Mouse (Mus musculus) hindbrain, embryonic 11.5 days (tissue): ENCODE measurements around the gene Cd79a. TPM values are rescaled to one million over a fixed set of nuclear protein-coding genes. Genes with fewer than 3 reads are reported as not detected.

ENCODE experiments used
- ATAC-seq: fragments of 200-750 bp; cut with Nextera tagmentation; 2 replicates; pipeline ENCODE4 v1.8.0; 2017; ENCODE audit warnings: mild to moderate bottlenecking, moderate TSS enrichment, moderate library complexity; ENCODE audit not compliant: low FRiP score
- DNase-seq: peaks from one replicate; pipeline ENCODE4 v3.0.0-alpha.2; 2015; ENCODE audit warnings: low spot score
- H3K27ac ChIP-seq: fragments of 300-500 bp; sonication (generic); 2 replicates; pipeline ENCODE4 v1.5.1; 2014; ENCODE audit warnings: mild to moderate bottlenecking, low read depth, low read length
- H3K27me3 ChIP-seq: fragments of 300-500 bp; sonication (generic); 2 replicates; pipeline ENCODE4 v1.6.1; 2014; ENCODE audit warnings: mild to moderate bottlenecking, low read length, moderate library complexity, mixed read lengths; ENCODE audit not compliant: control insufficient read depth, insufficient read depth
- H3K36me3 ChIP-seq: fragments of 300-500 bp; sonication (generic); 2 replicates; pipeline ENCODE4 v1.6.1; 2014; ENCODE audit warnings: mild to moderate bottlenecking, low read length, moderate library complexity, mixed read lengths; ENCODE audit not compliant: control insufficient read depth, insufficient read depth
- H3K4me1 ChIP-seq: fragments of 300-500 bp; sonication (generic); replicated peaks from 2 replicates; pipeline ENCODE4 v1.6.1; 2014; ENCODE audit warnings: low read length, mixed read lengths; ENCODE audit not compliant: control insufficient read depth, insufficient read depth
- H3K4me2 ChIP-seq: fragments of 300-500 bp; sonication (generic); replicated peaks from 2 replicates; pipeline ENCODE4 v1.6.1; 2014; ENCODE audit warnings: mild to moderate bottlenecking, low read depth, low read length
- H3K4me3 ChIP-seq: fragments of 300-500 bp; sonication (generic); 2 replicates; pipeline ENCODE4 v1.5.1; 2014; ENCODE audit warnings: low read depth, low read length
- H3K9ac ChIP-seq: fragments of 300-500 bp; sonication (generic); 2 replicates; pipeline ENCODE4 v1.6.1; 2014; ENCODE audit warnings: low read depth, low read length
- H3K9me3 ChIP-seq: fragments of 300-500 bp; sonication (generic); 2 replicates; pipeline ENCODE4 v1.6.1; 2016; ENCODE audit warnings: low read length; ENCODE audit not compliant: control insufficient read depth
- WGBS: fragments of 180-500 bp; shearing (Covaris S2); extraction: QIAGEN DNeasy Blood & Tissue Kit; methylation state at CpG from one replicate; pipeline ENCODE4 v1.1.7; 2014; 5-methylcytosine and 5-hydroxymethylcytosine counted together
- polyA plus RNA-seq: library from polyadenylated mRNA; unstranded; fragments of >200 nt; fragmentation: Nextera tagmentation; extraction: Ambion mirVana; gene quantifications from 2 replicates; pipeline ENCODE4 v1.2.1, GENCODE M21; 2014

Cd79a gene
- polyA plus RNA-seq, 1 experiment from 2014 or later, result 0.39 TPM

- H3K9ac ChIP-seq, result peak within 1 kb of the TSS; percentile 99
- peak within 1 kb of the TSS; percentile 86 for H3K27ac ChIP-seq
- H3K4me1 ChIP-seq, result peaks cover 10% of the 10 kb centered on the region
- H3K9me3 ChIP-seq, result no peaks in the 10 kb centered on the region
- H3K27me3 ChIP-seq, result no peaks in the 10 kb centered on the region
- under 1% methylated on average over 50 of the region's 57 CpGs for WGBS
- peaks cover 16% of the 10 kb centered on the region; the same call in 1 of the 2 replicates for H3K36me3 ChIP-seq
- H3K4me3 ChIP-seq, result peak within 1 kb of the TSS; percentile 97
- peak; percentile 99 for DNase-seq
- peak; percentile 93 for ATAC-seq
- peak within 1 kb of the TSS; percentile 49 for H3K4me2 ChIP-seq
Observed at GRCm38 (mm10) chr7:24883896-24884692, 13.1 kb upstream of the Cd79a start, which contains the start of gene Rps19. Gene Rps19, plus strand, starts transcription at chr7:24884371.

GRCm38 (mm10) chr7:24884693-24885291, 12.4 kb upstream of the Cd79a start:
- Histone ChIP-seq H3K9ac (peak overlapping the region; percentile 99), H3K4me2 (peak overlapping the region; percentile 49), H3K36me3 (peaks cover 17% of the 10 kb centered on the region; the same call in 1 of the 2 replicates), H3K27ac (peak overlapping the region; percentile 86), H3K4me1 (peaks cover 10% of the 10 kb centered on the region), H3K27me3 (no peaks in the 10 kb centered on the region), H3K9me3 (no peaks in the 10 kb centered on the region), H3K4me3 (peak overlapping the region; percentile 97)
- DNase-seq (no peak), ATAC-seq (peak; percentile 5; the same call in 1 of the 2 replicates)
- under 1% methylated on average over 45 of the region's 47 CpGs for WGBS

DNA sequence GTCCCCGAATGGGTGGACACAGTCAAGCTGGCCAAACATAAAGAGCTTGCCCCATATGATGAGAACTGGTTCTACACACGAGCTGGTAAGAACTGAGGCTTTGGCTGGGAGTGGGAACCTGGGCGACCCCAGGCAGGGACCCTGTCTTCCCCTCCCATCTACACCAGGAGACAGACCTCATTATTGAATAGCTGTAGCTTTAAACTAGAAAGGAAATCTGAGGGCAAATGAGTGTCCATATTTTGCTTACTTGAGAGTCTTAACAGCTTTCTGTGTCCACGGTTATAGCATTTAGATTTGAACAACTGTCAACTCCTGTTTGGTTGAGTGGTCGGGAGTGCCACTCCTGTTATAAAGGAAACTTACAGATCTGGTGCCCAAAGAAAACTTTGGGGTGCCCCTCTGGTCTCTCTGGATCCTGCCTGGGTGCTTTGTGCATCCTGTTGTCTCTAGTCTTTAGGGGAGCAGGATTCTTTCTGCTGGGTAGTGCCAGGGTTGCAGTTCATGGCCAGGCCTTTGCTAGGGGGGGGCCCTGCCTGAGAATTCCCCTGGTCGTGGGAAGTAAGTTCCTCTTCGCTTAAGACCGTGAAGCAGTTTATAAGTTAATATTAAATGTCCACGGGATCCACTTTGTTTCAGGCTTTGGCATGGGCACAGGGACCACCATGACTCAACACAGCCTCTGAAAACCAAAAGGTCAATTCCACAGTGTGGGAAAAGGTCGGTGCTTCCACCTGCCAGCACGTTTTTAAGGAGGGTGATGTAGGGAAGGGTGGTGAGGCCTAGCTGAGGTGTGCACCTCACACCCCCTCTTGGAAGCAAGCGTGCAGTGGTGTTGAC, 11.5 kb upstream of the Cd79a start:
- WGBS, result 47% methylated on average over 12 of the region's 12 CpGs
- H3K9me3 ChIP-seq, result no peaks in the 10 kb centered on the region
- peak overlapping the region; percentile 99 for H3K9ac ChIP-seq
- ATAC-seq, result no peak
- no peaks in the 10 kb centered on the region for H3K27me3 ChIP-seq
- peaks cover 10% of the 10 kb centered on the region for H3K4me1 ChIP-seq
- peak overlapping the region; percentile 49 for H3K4me2 ChIP-seq
- H3K27ac ChIP-seq, result no peak overlapping the region
- H3K36me3 ChIP-seq, result peaks cover 20% of the 10 kb centered on the region; the same call in 1 of the 2 replicates
- H3K4me3 ChIP-seq, result peak overlapping the region; percentile 97
- DNase-seq, result no peak

- 74% methylated on average over 4 of the region's 4 CpGs for WGBS
- ATAC-seq (no peak), DNase-seq (no peak)
- peak overlapping the region; percentile 3; the same call in 1 of the 2 replicates for H3K9ac ChIP-seq
- H3K4me3 ChIP-seq, result peak overlapping the region; percentile 97
- peak overlapping the region; percentile 49 for H3K4me2 ChIP-seq
- H3K36me3 ChIP-seq, result peaks cover 20% of the 10 kb centered on the region; the same call in 1 of the 2 replicates
- no peak overlapping the region for H3K27ac ChIP-seq
- H3K27me3 ChIP-seq, result no peaks in the 10 kb centered on the region
- peaks cover 10% of the 10 kb centered on the region for H3K4me1 ChIP-seq
- no peaks in the 10 kb centered on the region for H3K9me3 ChIP-seq
Observed at GRCm38 (mm10) chr7:24886308-24886633, 10.9 kb upstream of the Cd79a start.

DNA sequence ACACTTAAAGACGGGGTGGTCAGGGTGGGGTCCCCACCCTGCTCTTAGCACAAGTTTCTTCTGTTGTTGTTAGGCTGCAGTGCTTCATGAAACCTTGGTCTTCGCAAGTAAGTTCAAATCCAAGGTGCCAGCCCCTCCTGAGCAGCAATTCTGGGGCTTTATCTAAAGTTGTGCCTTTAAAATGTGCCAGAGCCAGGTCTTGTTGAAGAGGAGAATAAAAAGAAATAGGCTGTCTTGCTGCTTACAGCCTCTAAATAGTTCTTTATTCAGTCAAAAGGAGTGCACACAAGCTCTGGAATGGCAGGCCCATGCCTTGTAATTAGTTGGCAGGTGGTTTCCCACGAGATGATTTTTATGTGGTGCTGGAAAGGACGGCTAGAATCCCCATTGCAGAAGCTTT, 10.1 kb upstream of the Cd79a start:
- 76% methylated on average over 4 of the region's 4 CpGs for WGBS
- Histone ChIP-seq H3K9ac (no peak overlapping the region), H3K4me2 (no peak overlapping the region), H3K9me3 (no peaks in the 10 kb centered on the region), H3K4me3 (0 out of 2 replicates have a peak overlapping the region, but pooled peaks have one; percentile 4), H3K4me1 (peaks cover 10% of the 10 kb centered on the region), H3K36me3 (peaks cover 20% of the 10 kb centered on the region; the same call in 1 of the 2 replicates), H3K27ac (no peak overlapping the region), H3K27me3 (no peaks in the 10 kb centered on the region)
- no peak for ATAC-seq
- no peak for DNase-seq

DNA sequence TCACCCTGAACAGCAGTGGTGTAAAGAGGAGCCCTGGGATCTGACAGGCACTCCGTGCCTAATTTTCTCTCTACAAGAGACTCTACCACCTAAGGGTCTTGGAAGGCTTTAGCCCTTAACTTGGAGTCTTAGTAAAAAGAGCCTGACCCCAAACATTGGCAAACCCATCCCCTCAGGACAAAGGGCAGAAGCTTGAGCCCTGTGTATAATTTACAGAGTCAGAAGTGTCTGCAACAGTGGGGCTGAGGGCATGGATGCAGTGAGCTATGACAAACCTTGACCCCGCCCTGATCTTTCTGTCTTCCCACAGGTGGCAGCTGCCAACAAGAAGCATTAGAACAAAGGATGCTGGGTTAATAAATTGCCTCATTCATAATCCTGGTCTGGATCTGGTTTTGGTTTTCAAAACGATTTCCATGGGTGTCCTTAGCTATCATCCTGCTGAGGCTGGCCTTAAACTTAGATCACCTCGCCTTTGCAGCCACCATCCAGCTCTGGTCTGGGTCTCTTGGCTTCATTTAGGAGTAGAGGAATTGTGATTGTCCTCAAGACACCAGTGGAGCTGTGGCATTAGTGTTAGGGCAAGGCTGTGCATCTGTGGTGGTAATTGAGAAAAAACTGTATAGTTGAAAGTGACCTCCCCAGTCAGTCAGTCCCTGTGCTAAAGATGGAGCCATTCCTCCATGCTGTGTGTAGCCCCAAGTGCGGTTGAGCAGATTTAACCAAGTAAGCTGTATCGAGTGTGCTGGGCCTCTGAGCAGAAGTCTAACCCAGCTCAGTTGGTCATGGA, 7.6 kb upstream of the Cd79a start:
- H3K9me3 ChIP-seq, result no peaks in the 10 kb centered on the region
- peaks cover 10% of the 10 kb centered on the region for H3K4me1 ChIP-seq
- no peak for DNase-seq
- no peaks in the 10 kb centered on the region for H3K27me3 ChIP-seq
- H3K4me3 ChIP-seq, result no peak overlapping the region
- no peak overlapping the region for H3K9ac ChIP-seq
- peaks cover 20% of the 10 kb centered on the region; the same call in 1 of the 2 replicates for H3K36me3 ChIP-seq
- WGBS, result 79% methylated on average over 6 of the region's 6 CpGs
- H3K4me2 ChIP-seq, result no peak overlapping the region
- 0 out of 2 replicates have a peak overlapping the region, but pooled peaks have one; percentile 24 for H3K27ac ChIP-seq
- ATAC-seq, result no peak; the same call in 1 of the 2 replicates

DNA sequence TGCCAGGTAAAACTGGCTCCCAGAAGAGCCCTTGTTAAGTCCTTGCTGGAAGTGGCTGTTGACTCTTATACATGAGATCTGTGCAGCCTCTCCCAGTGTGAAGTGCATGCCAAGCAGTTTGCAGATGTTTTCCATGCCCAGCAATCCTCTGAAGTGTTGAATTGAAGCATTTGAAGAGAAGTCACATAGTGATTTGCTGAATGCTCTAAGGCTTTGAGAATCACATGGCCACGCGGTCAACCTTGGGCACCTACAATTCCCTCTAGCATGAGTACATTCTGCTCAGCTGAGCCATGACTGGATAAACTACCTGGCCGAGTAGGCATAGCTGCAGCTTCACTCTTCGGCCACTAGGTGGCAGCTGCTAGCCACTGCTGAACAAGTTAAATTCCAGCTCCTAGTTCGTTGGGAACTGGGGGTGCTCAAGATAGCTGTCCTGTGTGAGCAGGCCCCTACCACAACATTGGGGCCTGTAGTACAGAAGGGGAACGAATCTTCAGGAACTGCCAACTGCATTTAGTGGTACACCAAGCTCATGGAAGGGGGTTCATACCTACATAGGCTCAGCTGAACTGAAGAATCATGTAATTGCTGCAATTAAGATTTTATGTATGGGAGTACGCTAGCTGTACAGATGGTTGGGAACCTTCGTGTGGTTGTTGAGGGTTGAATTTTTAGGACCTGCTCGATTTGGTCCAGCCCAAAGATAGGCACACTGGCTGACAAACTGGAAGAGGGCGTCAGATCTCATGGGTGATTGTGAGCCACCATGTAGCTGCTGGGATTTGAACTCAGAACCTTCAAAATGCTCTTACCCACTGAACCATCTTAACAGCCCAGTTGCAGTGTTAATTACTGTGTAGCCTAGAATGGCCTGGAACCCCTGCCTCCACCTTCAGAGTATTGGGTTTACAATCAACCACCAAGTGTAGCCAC, 6.6 kb upstream of the Cd79a start:
- Histone ChIP-seq H3K4me3 (no peak overlapping the region), H3K36me3 (peaks cover 20% of the 10 kb centered on the region; the same call in 1 of the 2 replicates), H3K9ac (no peak overlapping the region), H3K9me3 (no peaks in the 10 kb centered on the region), H3K4me2 (no peak overlapping the region), H3K27me3 (no peaks in the 10 kb centered on the region), H3K27ac (0 out of 2 replicates have a peak overlapping the region, but pooled peaks have one; percentile 24), H3K4me1 (peaks cover 10% of the 10 kb centered on the region)
- DNase-seq (peak; percentile 86), ATAC-seq (peak; percentile 62)
- WGBS, result 33% methylated on average over 10 of the region's 10 CpGs
